Mouse (Mus musculus): Measurements from ENCODE around the gene Krt34. TPM values are rescaled to one million over a fixed set of nuclear protein-coding genes. Genes with fewer than 3 reads are reported as not detected.

The Krt34 gene
- total and polyA plus RNA-seq, 3 experiments, result not detected

GRCm38 (mm10) chr11:99994384-99994661, 47.0 kb downstream of the Krt34 start:
- Histone ChIP-seq H3K27me3 (ENCODE audit: control insufficient read depth, insufficient read depth, low read length) (peaks cover 7% of the 10 kb centered on the region), H3K36me3 (ENCODE audit: control insufficient read depth, insufficient read depth, low read length) (no peaks in the 10 kb centered on the region), H3K4me3 (no peak overlapping the region), H3K79me2 (replicated peaks; ENCODE audit: control insufficient read depth, insufficient read depth, low read length) (no peaks in the 10 kb centered on the region), H3K27ac (no peak overlapping the region), H3K4me1 (ENCODE audit: control insufficient read depth, insufficient read depth, low read length) (no peaks in the 10 kb centered on the region), H3K9ac (ENCODE audit: low read depth, low read length) (no peak overlapping the region)
- intact Hi-C loops (cut with DNase I), result no loop called here
- WGBS, result 60% methylated on average over 4 of the region's 4 CpGs
- TF ChIP-seq CTCF (IDR thresholded peaks at IDR 0.05), result no peak
- TF ChIP-seq EP300 (IDR thresholded peaks at IDR 0.05; ENCODE audit: insufficient read depth, low read depth, low read length), result no peak
- TF ChIP-seq POLR2A (IDR thresholded peaks at IDR 0.05; ENCODE audit: insufficient read depth, low read depth, low read length), result no peak
- no peak for DNase-seq

- 29% methylated on average over 26 of the region's 26 CpGs for WGBS
- Histone ChIP-seq H3K4me3 (no peak within 1 kb of the TSS), H3K79me2 (replicated peaks; ENCODE audit: control insufficient read depth, insufficient read depth, low read length) (no peaks in the 10 kb centered on the region), H3K27me3 (ENCODE audit: control insufficient read depth, insufficient read depth, low read length) (peaks cover 7% of the 10 kb centered on the region), H3K9ac (ENCODE audit: low read depth, low read length) (no peak within 1 kb of the TSS), H3K27ac (no peak within 1 kb of the TSS), H3K36me3 (ENCODE audit: control insufficient read depth, insufficient read depth, low read length) (no peaks in the 10 kb centered on the region), H3K4me1 (ENCODE audit: control insufficient read depth, insufficient read depth, low read length) (no peaks in the 10 kb centered on the region)
- no peak for DNase-seq
- intact Hi-C loops (cut with DNase I), result no loop called here
- no peak for TF ChIP-seq POLR2A (IDR thresholded peaks at IDR 0.05; ENCODE audit: insufficient read depth, low read depth, low read length)
- no peak for TF ChIP-seq EP300 (IDR thresholded peaks at IDR 0.05; ENCODE audit: insufficient read depth, low read depth, low read length)
- no peak for TF ChIP-seq CTCF (IDR thresholded peaks at IDR 0.05)
These were observed 47.6 kb downstream of the Krt34 start, which contains the start of gene Krtap17-1 for GRCm38 (mm10) chr11:99993620-99994383. Gene Krtap17-1 (minus strand): TSS chr11:99993994.

GRCm38 (mm10) chr11:99990571-99990970, 50.8 kb downstream of the Krt34 start:
- WGBS, result 77% methylated on average over 3 of the region's 3 CpGs
- Histone ChIP-seq H3K4me1 (ENCODE audit: control insufficient read depth, insufficient read depth, low read length) (no peaks in the 10 kb centered on the region), H3K4me3 (no peak overlapping the region), H3K36me3 (ENCODE audit: control insufficient read depth, insufficient read depth, low read length) (no peaks in the 10 kb centered on the region), H3K27ac (no peak overlapping the region), H3K9ac (ENCODE audit: low read depth, low read length) (no peak overlapping the region), H3K27me3 (ENCODE audit: control insufficient read depth, insufficient read depth, low read length) (peaks cover 7% of the 10 kb centered on the region), H3K79me2 (replicated peaks; ENCODE audit: control insufficient read depth, insufficient read depth, low read length) (no peaks in the 10 kb centered on the region)
- no peak for DNase-seq
- no peak for TF ChIP-seq POLR2A (IDR thresholded peaks at IDR 0.05; ENCODE audit: insufficient read depth, low read depth, low read length)
- no peak for TF ChIP-seq EP300 (IDR thresholded peaks at IDR 0.05; ENCODE audit: insufficient read depth, low read depth, low read length)
- TF ChIP-seq CTCF (IDR thresholded peaks at IDR 0.05), result no peak
- intact Hi-C loops (cut with DNase I), result no loop called here

- intact Hi-C loops (cut with DNase I), result no loop called here
- Histone ChIP-seq H3K79me2 (replicated peaks; ENCODE audit: control insufficient read depth, insufficient read depth, low read length) (no peaks in the 10 kb centered on the region), H3K4me3 (no peak overlapping the region), H3K27me3 (ENCODE audit: control insufficient read depth, insufficient read depth, low read length) (peaks cover 7% of the 10 kb centered on the region), H3K4me1 (ENCODE audit: control insufficient read depth, insufficient read depth, low read length) (no peaks in the 10 kb centered on the region), H3K27ac (no peak overlapping the region), H3K36me3 (ENCODE audit: control insufficient read depth, insufficient read depth, low read length) (no peaks in the 10 kb centered on the region), H3K9ac (ENCODE audit: low read depth, low read length) (no peak overlapping the region)
- TF ChIP-seq EP300 (IDR thresholded peaks at IDR 0.05; ENCODE audit: insufficient read depth, low read depth, low read length) (no peak), CTCF (IDR thresholded peaks at IDR 0.05) (no peak), POLR2A (IDR thresholded peaks at IDR 0.05; ENCODE audit: insufficient read depth, low read depth, low read length) (no peak)
- no peak for DNase-seq
- WGBS, result 77% methylated on average over 6 of the region's 6 CpGs
These were observed 51.4 kb downstream of the Krt34 start for GRCm38 (mm10) chr11:99989881-99990405.

- Histone ChIP-seq H3K4me3 (no peak overlapping the region), H3K9ac (ENCODE audit: low read depth, low read length) (no peak overlapping the region), H3K27me3 (ENCODE audit: control insufficient read depth, insufficient read depth, low read length) (peaks cover 5% of the 10 kb centered on the region), H3K4me1 (ENCODE audit: control insufficient read depth, insufficient read depth, low read length) (no peaks in the 10 kb centered on the region), H3K36me3 (ENCODE audit: control insufficient read depth, insufficient read depth, low read length) (no peaks in the 10 kb centered on the region), H3K27ac (no peak overlapping the region), H3K79me2 (replicated peaks; ENCODE audit: control insufficient read depth, insufficient read depth, low read length) (no peaks in the 10 kb centered on the region)
- DNase-seq, result no peak
- TF ChIP-seq EP300 (IDR thresholded peaks at IDR 0.05; ENCODE audit: insufficient read depth, low read depth, low read length), result no peak
- intact Hi-C loops (cut with DNase I), result no loop called here
- 87% methylated on average over 3 of the region's 3 CpGs for WGBS
These were observed 52.8 kb downstream of the Krt34 start for GRCm38 (mm10) chr11:99988530-99988929.

Other genes starting within 250 kb of the Krt34 start
Only the 30 nearest of the 32 such genes appear.
- gene Gm11554, start 237.1 kb downstream of the Krt34 start, total RNA-seq (2021), result not detected
- gene Gm11554, start 237.1 kb downstream of the Krt34 start, polyA plus RNA-seq (2012; rRNA removed), result not detected in 2 replicates
- gene Krtap4-13, start 231.7 kb downstream of the Krt34 start, total RNA-seq (2021), result not detected
- not detected in 2 replicates for gene Krtap4-13, start 231.7 kb downstream of the Krt34 start, polyA plus RNA-seq (2012; rRNA removed)
- not detected for gene Gm11564, start 225.9 kb downstream of the Krt34 start, total RNA-seq (2021)
- gene Gm11564, start 225.9 kb downstream of the Krt34 start, polyA plus RNA-seq (2012; rRNA removed), result not detected in 2 replicates
- not detected for gene 2300003K06Rik, start 203.5 kb downstream of the Krt34 start, total RNA-seq (2021)
- gene 2300003K06Rik, start 203.5 kb downstream of the Krt34 start, polyA plus RNA-seq (2012; rRNA removed), result not detected in 2 replicates
- gene Krtap4-16, start 189.9 kb downstream of the Krt34 start, total RNA-seq (2021), result not detected
- gene Krtap4-16, start 189.9 kb downstream of the Krt34 start, polyA plus RNA-seq (2012; rRNA removed), result not detected in 2 replicates
- gene Gm11568, start 183.6 kb downstream of the Krt34 start, total RNA-seq (2021), result not detected
- not detected in 2 replicates for gene Gm11568, start 183.6 kb downstream of the Krt34 start, polyA plus RNA-seq (2012; rRNA removed)
- not detected for gene Gm11559, start 177.1 kb downstream of the Krt34 start, total RNA-seq (2021)
- gene Gm11559, start 177.1 kb downstream of the Krt34 start, polyA plus RNA-seq (2012; rRNA removed), result not detected in 2 replicates
- not detected for gene Krtap9-1, start 168.2 kb downstream of the Krt34 start, total RNA-seq (2021)
- not detected in 2 replicates for gene Krtap9-1, start 168.2 kb downstream of the Krt34 start, polyA plus RNA-seq (2012; rRNA removed)
- not detected for gene Gm11567, start 162.4 kb downstream of the Krt34 start, total RNA-seq (2021)
- not detected in 2 replicates for gene Gm11567, start 162.4 kb downstream of the Krt34 start, polyA plus RNA-seq (2012; rRNA removed)
- gene Krtap31-1, start 133.6 kb downstream of the Krt34 start, total RNA-seq (2021), result not detected
- gene Krtap31-1, start 133.6 kb downstream of the Krt34 start, polyA plus RNA-seq (2012; rRNA removed), result not detected in 2 replicates
- not detected for gene Gm11565, start 126.8 kb downstream of the Krt34 start, total RNA-seq (2021)
- not detected in 2 replicates for gene Gm11565, start 126.8 kb downstream of the Krt34 start, polyA plus RNA-seq (2012; rRNA removed)
- gene Krtap31-2, start 105.3 kb downstream of the Krt34 start, total RNA-seq (2021), result not detected
- gene Krtap31-2, start 105.3 kb downstream of the Krt34 start, polyA plus RNA-seq (2012; rRNA removed), result not detected in 2 replicates
- gene Krtap9-5, start 93.1 kb downstream of the Krt34 start, total RNA-seq (2021), result not detected
- not detected in 2 replicates for gene Krtap9-5, start 93.1 kb downstream of the Krt34 start, polyA plus RNA-seq (2012; rRNA removed)
- gene Krtap29-1, start 62.5 kb downstream of the Krt34 start, total RNA-seq (2021), result not detected
- not detected in 2 replicates for gene Krtap29-1, start 62.5 kb downstream of the Krt34 start, polyA plus RNA-seq (2012; rRNA removed)
- gene Krtap16-1, start 55.0 kb downstream of the Krt34 start, total RNA-seq (2021), result not detected
- gene Krtap16-1, start 55.0 kb downstream of the Krt34 start, polyA plus RNA-seq (2012; rRNA removed), result not detected in 2 replicates
- gene Krtap17-1, start 47.6 kb downstream of the Krt34 start, total RNA-seq (2021), result not detected
- gene Krtap17-1, start 47.6 kb downstream of the Krt34 start, polyA plus RNA-seq (2012; rRNA removed), result not detected in 2 replicates
- gene Krt33a, start 25.3 kb downstream of the Krt34 start, total RNA-seq (2021), result not detected
- gene Krt33a, start 25.3 kb downstream of the Krt34 start, polyA plus RNA-seq (2012; rRNA removed), result not detected in 2 replicates
- not detected for gene Krt33b, start 11.7 kb downstream of the Krt34 start, total RNA-seq (2021)
- not detected in 2 replicates for gene Krt33b, start 11.7 kb downstream of the Krt34 start, polyA plus RNA-seq (2012; rRNA removed)
- not detected for gene Krt31, start 9.0 kb upstream of the Krt34 start, total RNA-seq (2021)
- gene Krt31, start 9.0 kb upstream of the Krt34 start, polyA plus RNA-seq (2012; rRNA removed), result 0.08 TPM in 1 of 2 replicates, not detected in the other
- not detected for gene Krt32, start 46.7 kb upstream of the Krt34 start, total RNA-seq (2021)
- not detected in 2 replicates for gene Krt32, start 46.7 kb upstream of the Krt34 start, polyA plus RNA-seq (2012; rRNA removed)
- not detected for gene Krt35, start 54.7 kb upstream of the Krt34 start, total RNA-seq (2021)
- gene Krt35, start 54.7 kb upstream of the Krt34 start, polyA plus RNA-seq (2012; rRNA removed), result not detected in 2 replicates
- gene Krt36, start 64.1 kb upstream of the Krt34 start, total RNA-seq (2021), result not detected
- gene Krt36, start 64.1 kb upstream of the Krt34 start, polyA plus RNA-seq (2012; rRNA removed), result 0.15 TPM in 1 of 2 replicates, not detected in the other
- gene Krt13, start 80.0 kb upstream of the Krt34 start, total RNA-seq (2021), result not detected
- not detected in 2 replicates for gene Krt13, start 80.0 kb upstream of the Krt34 start, polyA plus RNA-seq (2012; rRNA removed)
- gene Krt15, start 94.4 kb upstream of the Krt34 start, total RNA-seq (2021), result under 1 TPM in 1 of 2 experiments, not detected in 1; 0.23 TPM
- 0.26 and 5.0 TPM in 2 replicates for gene Krt15, start 94.4 kb upstream of the Krt34 start, polyA plus RNA-seq (2012; rRNA removed)
- 1 to 10 TPM; 6.9 to 8.5 TPM for gene Krt19, start 107.1 kb upstream of the Krt34 start, total RNA-seq (2021)
- 8.0 and 27.0 TPM in 2 replicates for gene Krt19, start 107.1 kb upstream of the Krt34 start, polyA plus RNA-seq (2012; rRNA removed)
- gene Krt9, start 151.7 kb upstream of the Krt34 start, total RNA-seq (2021), result not detected
- not detected in 2 replicates for gene Krt9, start 151.7 kb upstream of the Krt34 start, polyA plus RNA-seq (2012; rRNA removed)
- gene Krt14, start 166.0 kb upstream of the Krt34 start, total RNA-seq (2021), result under 1 TPM in 1 of 2 experiments, not detected in 1; 0.31 TPM
- 0.44 and 0.47 TPM in 2 replicates for gene Krt14, start 166.0 kb upstream of the Krt34 start, polyA plus RNA-seq (2012; rRNA removed)
- not detected for gene Krt16, start 207.3 kb upstream of the Krt34 start, total RNA-seq (2021)
- not detected in 2 replicates for gene Krt16, start 207.3 kb upstream of the Krt34 start, polyA plus RNA-seq (2012; rRNA removed)
- gene Krt17, start 219.5 kb upstream of the Krt34 start, total RNA-seq (2021), result not detected
- gene Krt17, start 219.5 kb upstream of the Krt34 start, polyA plus RNA-seq (2012; rRNA removed), result 0.61 TPM in 1 of 2 replicates, not detected in the other
- gene Krt42, start 228.3 kb upstream of the Krt34 start, total RNA-seq (2021), result not detected
- not detected in 2 replicates for gene Krt42, start 228.3 kb upstream of the Krt34 start, polyA plus RNA-seq (2012; rRNA removed)